Mouse (Mus musculus): ENCODE measurements around the gene Rnf225. TPM values are rescaled to one million over a fixed set of nuclear protein-coding genes. Genes with fewer than 3 reads are reported as not detected.

Gene Rnf225
- total RNA-seq, 2 experiments from 2014 or later = 0.91 to 1.3 TPM

- DNase-seq (ENCODE audit: extremely low spot score in 1 of 2, low spot score in 1 of 2) = no peak
Measured at GRCm38 (mm10) chr7:12979776-12980175, 52.6 kb downstream of the Rnf225 start.

GRCm38 (mm10) chr7:12980291-12980690 lies 53.1 kb downstream of the Rnf225 start:
- no peak for DNase-seq (ENCODE audit: extremely low spot score in 1 of 2, low spot score in 1 of 2)

Other genes starting within 250 kb of the Rnf225 start
- gene Vmn2r55, start 242.4 kb upstream of the Rnf225 start, total RNA-seq (2021) = not detected
- gene Vmn2r56, start 192.4 kb upstream of the Rnf225 start, total RNA-seq (2021) = not detected
- gene Zscan18, start 123.8 kb upstream of the Rnf225 start, total RNA-seq (2021) = 10 to 100 TPM; 17.9 to 18.9 TPM
- gene Zfp329, start 108.6 kb upstream of the Rnf225 start, total RNA-seq (2021) = 10 to 100 TPM; 22.0 to 26.4 TPM
- 10 to 100 TPM; 13.0 to 13.4 TPM for gene Zfp110, start 92.7 kb upstream of the Rnf225 start, total RNA-seq (2021)
- gene Zfp128, start 46.2 kb upstream of the Rnf225 start, total RNA-seq (2021) = 1 to 10 TPM; 6.8 to 9.0 TPM
- gene Zscan22, start 29.6 kb upstream of the Rnf225 start, total RNA-seq (2021) = 10 to 100 TPM; 14.4 to 15.1 TPM
- gene Rps5, start 5.1 kb upstream of the Rnf225 start, total RNA-seq (2021) = 100 to 1,000 TPM; 379 to 453 TPM
- 10 to 100 TPM; 10.2 to 12.1 TPM for gene Zfp324, start 38.4 kb downstream of the Rnf225 start, total RNA-seq (2021)
- gene Zfp446, start 50.4 kb downstream of the Rnf225 start, total RNA-seq (2021) = 1 to 10 TPM; 8.1 to 9.1 TPM
- under 1 TPM; 0.22 to 0.47 TPM for gene Slc27a5, start 70.8 kb downstream of the Rnf225 start, total RNA-seq (2021)
- gene Trim28, start 71.7 kb downstream of the Rnf225 start, total RNA-seq (2021) = 100 to 1,000 TPM; 236 to 250 TPM
- gene Zbtb45, start 82.6 kb downstream of the Rnf225 start, total RNA-seq (2021) = 10 to 100 TPM; 34.4 to 35.3 TPM
- gene Chmp2a, start 107.4 kb downstream of the Rnf225 start, total RNA-seq (2021) = 100 to 1,000 TPM; 128 to 149 TPM
- 100 to 1,000 TPM; 197 to 209 TPM for gene Ube2m, start 110.9 kb downstream of the Rnf225 start, total RNA-seq (2021)
- 10 to 100 TPM; 12.8 to 18.0 TPM for gene Mzf1, start 127.3 kb downstream of the Rnf225 start, total RNA-seq (2021)
- gene Vmn1r85, start 167.8 kb downstream of the Rnf225 start, total RNA-seq (2021) = not detected
- gene Vmn1r86, start 192.5 kb downstream of the Rnf225 start, total RNA-seq (2021) = not detected
- gene Vmn1r87, start 212.7 kb downstream of the Rnf225 start, total RNA-seq (2021) = not detected
- gene Vmn1r88, start 232.2 kb downstream of the Rnf225 start, total RNA-seq (2021) = under 1 TPM; 0.14 to 0.15 TPM

All from layer of hippocampus, postnatal 25 days (tissue).